Mouse (Mus musculus): ENCODE measurements around the gene Lsp1. TPM values are rescaled to one million over a fixed set of nuclear protein-coding genes. Genes with fewer than 3 reads are reported as not detected.

Gene Lsp1
- polyA plus RNA-seq, 1 experiment from 2014 or later: 139 TPM

DNA sequence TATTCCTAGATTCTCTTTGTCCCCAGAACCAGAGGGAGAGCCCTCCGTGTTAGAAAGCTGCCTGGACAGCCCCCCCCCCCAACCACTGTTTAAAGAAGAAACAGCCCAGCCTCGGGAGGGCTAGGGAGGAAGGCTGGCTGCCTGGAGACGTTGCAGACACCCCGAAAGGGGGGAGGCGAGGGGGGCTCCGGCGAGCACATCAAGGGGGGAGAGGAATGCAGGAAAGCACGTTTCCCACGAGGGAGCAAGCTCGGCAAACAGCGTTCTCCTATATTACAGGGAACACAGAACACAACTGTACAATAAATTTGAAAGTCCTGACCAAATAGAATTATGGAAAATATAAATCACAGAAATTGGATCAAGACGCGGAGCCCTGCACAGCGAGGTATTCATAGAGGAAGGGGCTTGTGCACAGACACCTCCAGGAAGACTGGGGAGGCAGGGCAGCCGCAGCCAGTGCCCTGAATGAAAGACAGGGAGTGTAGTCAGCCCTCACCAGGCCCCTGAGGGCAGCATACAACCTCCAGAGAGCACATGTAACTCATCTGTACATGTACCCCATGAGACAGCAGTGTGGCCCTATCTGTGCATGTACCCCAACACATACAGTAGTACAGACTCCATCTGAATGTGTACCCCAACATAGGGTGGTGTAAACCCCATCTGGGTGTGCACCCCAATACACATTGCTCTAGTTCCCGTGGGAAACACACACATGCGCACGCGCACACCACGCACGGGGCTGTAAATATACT lies 55.8 kb downstream of the Lsp1 start:
- Histone ChIP-seq H3K36me3 (no peaks in the 10 kb centered on the region), H3K4me3 (replicated peaks) (no peak overlapping the region), H3K4me1 (peaks cover 32% of the 10 kb centered on the region), H3K9me3 (replicated peaks) (no peaks in the 10 kb centered on the region), H3K27ac (peak overlapping the region; percentile 83), H3K27me3 (no peaks in the 10 kb centered on the region), H3K4me2 (peak overlapping the region; percentile 32), H3K9ac (peak overlapping the region; percentile 29; the same call in 1 of the 2 replicates)
- 36% methylated on average over 21 of the region's 21 CpGs for WGBS
- peak; percentile 71 for ATAC-seq (replicated peaks; ENCODE audit: low FRiP score)

DNA sequence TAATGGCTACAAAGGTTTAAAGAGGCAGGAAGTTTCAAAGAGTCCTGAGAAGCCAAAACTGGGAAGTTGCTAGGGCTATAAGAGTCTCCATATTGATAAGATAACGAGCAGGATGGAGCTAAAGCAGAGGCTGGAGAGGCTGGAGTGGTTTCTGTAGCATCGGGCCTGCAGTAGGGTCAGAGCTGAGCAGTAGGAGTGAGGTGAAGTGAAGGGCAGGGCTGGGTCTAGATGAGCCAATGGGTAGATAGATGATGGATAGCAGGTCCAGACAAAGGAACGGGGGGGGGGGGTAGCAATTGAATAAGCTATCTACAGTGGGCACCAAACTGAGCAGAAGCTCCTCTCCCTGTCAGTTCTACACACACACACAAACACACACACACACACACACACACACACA lies 56.9 kb downstream of the Lsp1 start:
- 81% methylated on average over 3 of the region's 3 CpGs for WGBS

GRCm38 (mm10) chr7:142520331-142520730 lies 59.7 kb downstream of the Lsp1 start:
- H3K4me2 ChIP-seq: no peak overlapping the region
- H3K9ac ChIP-seq: no peak overlapping the region
- H3K4me1 ChIP-seq: peaks cover 59% of the 10 kb centered on the region
- WGBS: 79% methylated on average over 4 of the region's 4 CpGs
- 0 out of 2 replicates have a peak overlapping the region, but pooled peaks have one; percentile 32 for H3K27ac ChIP-seq
- no peaks in the 10 kb centered on the region for H3K27me3 ChIP-seq
- H3K36me3 ChIP-seq: no peaks in the 10 kb centered on the region
- H3K9me3 ChIP-seq (replicated peaks): no peaks in the 10 kb centered on the region
- H3K4me3 ChIP-seq (replicated peaks): no peak overlapping the region
- no peak for ATAC-seq (replicated peaks; ENCODE audit: low FRiP score)

More for the DNA sequence above, 56.9 kb downstream of the Lsp1 start:
- ATAC-seq (replicated peaks; ENCODE audit: low FRiP score): no peak
- H3K4me1 ChIP-seq: peaks cover 37% of the 10 kb centered on the region
- no peaks in the 10 kb centered on the region for H3K9me3 ChIP-seq (replicated peaks)
- no peaks in the 10 kb centered on the region for H3K36me3 ChIP-seq
- H3K27me3 ChIP-seq: no peaks in the 10 kb centered on the region
- no peak overlapping the region for H3K27ac ChIP-seq
- H3K4me2 ChIP-seq: no peak overlapping the region
- H3K4me3 ChIP-seq (replicated peaks): no peak overlapping the region
- H3K9ac ChIP-seq: no peak overlapping the region

DNA sequence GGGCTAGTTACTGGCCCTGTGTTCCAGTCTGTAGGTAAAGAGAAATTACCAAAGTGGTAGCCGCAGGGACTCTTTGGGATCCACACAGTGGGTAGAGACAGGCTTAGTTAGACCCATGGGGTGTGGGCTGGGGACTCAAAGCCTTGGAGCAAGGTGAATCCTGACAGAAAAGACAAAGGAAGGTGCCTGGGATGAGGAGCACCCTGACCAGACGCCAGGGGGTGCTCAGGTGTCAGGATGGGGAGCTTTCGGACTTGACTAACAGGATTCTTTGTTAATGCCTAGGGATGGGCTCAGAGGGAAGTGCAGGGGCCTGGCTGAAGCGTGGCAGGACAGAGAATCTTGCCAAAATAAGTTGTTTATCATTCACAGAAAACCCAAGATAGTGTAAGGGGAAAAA lies 61.7 kb downstream of the Lsp1 start:
- peak overlapping the region; percentile 97 for H3K27ac ChIP-seq
- ATAC-seq (replicated peaks; ENCODE audit: low FRiP score): no peak; the same call in 1 of the 2 replicates
- no peaks in the 10 kb centered on the region for H3K36me3 ChIP-seq
- H3K4me3 ChIP-seq (replicated peaks): no peak overlapping the region
- WGBS: 28% methylated on average over 4 of the region's 4 CpGs
- H3K4me1 ChIP-seq: peaks cover 59% of the 10 kb centered on the region
- H3K4me2 ChIP-seq: peak overlapping the region; percentile 38; the same call in 1 of the 2 replicates
- H3K9ac ChIP-seq: no peak overlapping the region
- H3K9me3 ChIP-seq (replicated peaks): no peaks in the 10 kb centered on the region
- no peaks in the 10 kb centered on the region for H3K27me3 ChIP-seq

GRCm38 (mm10) chr7:142523200-142523990 lies 62.8 kb downstream of the Lsp1 start:
- H3K27me3 ChIP-seq: no peaks in the 10 kb centered on the region
- H3K36me3 ChIP-seq: no peaks in the 10 kb centered on the region
- H3K9ac ChIP-seq: no peak overlapping the region
- peak overlapping the region; percentile 97 for H3K27ac ChIP-seq
- no peak; the same call in 1 of the 2 replicates for ATAC-seq (replicated peaks; ENCODE audit: low FRiP score)
- peaks cover 68% of the 10 kb centered on the region for H3K4me1 ChIP-seq
- WGBS: 12% methylated on average over 17 of the region's 17 CpGs
- H3K4me3 ChIP-seq (replicated peaks): no peak overlapping the region
- peak overlapping the region; percentile 38 for H3K4me2 ChIP-seq
- H3K9me3 ChIP-seq (replicated peaks): no peaks in the 10 kb centered on the region

- no peaks in the 10 kb centered on the region for H3K27me3 ChIP-seq
- no peak overlapping the region for H3K9ac ChIP-seq
- ATAC-seq (replicated peaks; ENCODE audit: low FRiP score): peak; percentile 76
- no peaks in the 10 kb centered on the region for H3K36me3 ChIP-seq
- no peaks in the 10 kb centered on the region for H3K9me3 ChIP-seq (replicated peaks)
- no peak overlapping the region for H3K4me3 ChIP-seq (replicated peaks)
- peaks cover 67% of the 10 kb centered on the region for H3K4me1 ChIP-seq
- H3K27ac ChIP-seq: peak overlapping the region; percentile 97
- 25% methylated on average over 13 of the region's 13 CpGs for WGBS
- no peak overlapping the region for H3K4me2 ChIP-seq
These were observed 65.0 kb downstream of the Lsp1 start for GRCm38 (mm10) chr7:142525342-142526178.

- Histone ChIP-seq H3K9ac (no peak overlapping the region), H3K4me2 (no peak overlapping the region), H3K36me3 (no peaks in the 10 kb centered on the region), H3K4me1 (peaks cover 70% of the 10 kb centered on the region), H3K9me3 (replicated peaks) (no peaks in the 10 kb centered on the region), H3K27me3 (no peaks in the 10 kb centered on the region), H3K4me3 (replicated peaks) (no peak overlapping the region), H3K27ac (peak overlapping the region; percentile 46)
- 64% methylated on average over 10 of the region's 10 CpGs for WGBS
- no peak for ATAC-seq (replicated peaks; ENCODE audit: low FRiP score)
These were observed 68.7 kb downstream of the Lsp1 start for GRCm38 (mm10) chr7:142529350-142529749.

DNA sequence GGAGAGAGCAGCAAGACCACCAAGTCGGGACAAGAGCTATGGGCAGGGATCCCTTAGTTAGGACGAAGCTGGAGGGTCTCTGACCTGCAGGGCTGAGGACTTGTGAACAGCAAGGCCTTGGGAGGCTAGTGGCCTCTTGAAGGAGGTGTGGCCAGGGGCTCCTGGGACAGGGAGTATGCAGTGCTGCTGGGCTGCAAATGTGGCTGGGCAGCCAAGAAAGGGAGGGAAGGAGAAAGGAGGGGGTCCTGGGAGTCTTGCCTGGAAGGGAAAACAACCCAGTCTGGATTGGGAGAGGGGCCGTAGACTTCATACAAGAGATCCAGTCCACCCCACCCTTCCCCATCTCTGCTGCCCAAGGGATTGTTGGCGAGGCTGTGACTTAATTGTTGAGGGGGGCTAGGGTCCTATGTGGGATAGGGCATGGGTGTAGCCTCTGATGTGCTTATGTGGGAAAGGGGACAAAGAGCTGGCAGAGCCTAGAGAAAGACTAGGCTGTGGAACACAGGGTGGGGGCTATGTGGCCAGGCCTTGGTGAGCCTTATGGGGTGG lies 71.4 kb downstream of the Lsp1 start:
- Histone ChIP-seq H3K9ac (peak overlapping the region; percentile 14; the same call in 1 of the 2 replicates), H3K4me1 (peaks cover 56% of the 10 kb centered on the region), H3K27ac (peak overlapping the region; percentile 97), H3K36me3 (peaks cover 12% of the 10 kb centered on the region), H3K9me3 (replicated peaks) (no peaks in the 10 kb centered on the region), H3K4me3 (replicated peaks) (no peak overlapping the region), H3K27me3 (no peaks in the 10 kb centered on the region), H3K4me2 (peak overlapping the region; percentile 83; the same call in 1 of the 2 replicates)
- 58% methylated on average over 4 of the region's 4 CpGs for WGBS
- ATAC-seq (replicated peaks; ENCODE audit: low FRiP score): peak; percentile 13; the same call in 1 of the 2 replicates

GRCm38 (mm10) chr7:142532671-142533058 lies 72.1 kb downstream of the Lsp1 start, which contains the start of gene Mrpl23:
Mrpl23 (plus strand) TSS chr7:142532686.
- H3K4me2 ChIP-seq: peak within 1 kb of the TSS; percentile 83
- H3K4me3 ChIP-seq (replicated peaks): peak within 1 kb of the TSS; percentile 70
- peak within 1 kb of the TSS; percentile 97 for H3K27ac ChIP-seq
- H3K36me3 ChIP-seq: peaks cover 15% of the 10 kb centered on the region
- WGBS: 7% methylated on average over 17 of the region's 17 CpGs
- peak within 1 kb of the TSS; percentile 82 for H3K9ac ChIP-seq
- peak; percentile 65 for ATAC-seq (replicated peaks; ENCODE audit: low FRiP score)
- H3K9me3 ChIP-seq (replicated peaks): no peaks in the 10 kb centered on the region
- H3K4me1 ChIP-seq: peaks cover 56% of the 10 kb centered on the region
- H3K27me3 ChIP-seq: no peaks in the 10 kb centered on the region

GRCm38 (mm10) chr7:142533059-142533855 lies 72.6 kb downstream of the Lsp1 start:
- H3K4me3 ChIP-seq (replicated peaks): peak overlapping the region; percentile 70
- WGBS: 2% methylated on average over 44 of the region's 44 CpGs
- peak overlapping the region; percentile 82 for H3K9ac ChIP-seq
- no peaks in the 10 kb centered on the region for H3K27me3 ChIP-seq
- peak overlapping the region; percentile 97 for H3K27ac ChIP-seq
- H3K4me1 ChIP-seq: peaks cover 57% of the 10 kb centered on the region
- ATAC-seq (replicated peaks; ENCODE audit: low FRiP score): peak; percentile 77
- peaks cover 15% of the 10 kb centered on the region for H3K36me3 ChIP-seq
- H3K9me3 ChIP-seq (replicated peaks): no peaks in the 10 kb centered on the region
- peak overlapping the region; percentile 83 for H3K4me2 ChIP-seq
